Mouse (Mus musculus) ovary, adult 10 weeks (tissue): Measurements from ENCODE around the gene Hrk. TPM values are rescaled to one million over a fixed set of nuclear protein-coding genes. Genes with fewer than 3 reads are reported as not detected.

Experiments used
- polyA plus RNA-seq: library from polyadenylated mRNA; stranded (reverse); fragments of 350-450 nt; fragmentation: Illumina TruSeq; extraction: RNeasy Lipid Tissue Mini Kit (QIAGEN cat#74804); gene quantifications from one replicate; pipeline ENCODE4 v1.2.3, GENCODE M21; 2014

The Hrk gene
- 0.11 TPM for polyA plus RNA-seq

DNA sequence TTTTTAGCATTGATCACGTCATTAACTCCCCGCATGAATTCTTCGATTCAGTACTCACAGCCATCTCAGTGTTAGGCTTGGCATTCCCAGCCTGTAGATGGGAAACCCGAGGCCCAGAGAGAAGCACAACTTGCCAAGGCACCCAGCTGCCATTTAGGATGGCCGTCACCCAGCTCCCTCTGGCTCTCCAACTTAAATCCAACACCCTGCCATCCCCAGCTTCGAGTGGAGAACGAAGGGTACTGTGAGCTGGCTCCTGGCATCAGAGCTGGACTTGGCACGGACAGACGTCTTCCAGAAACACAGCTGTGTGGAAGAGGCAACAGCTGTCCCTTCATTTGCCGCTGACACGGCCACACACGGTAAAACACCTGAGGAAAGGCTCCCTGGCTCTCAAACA lies at the start of gene Hrk:
Gene Hrk (plus strand): TSS at position 68 of the 400 bp plus-strand sequence.

DNA sequence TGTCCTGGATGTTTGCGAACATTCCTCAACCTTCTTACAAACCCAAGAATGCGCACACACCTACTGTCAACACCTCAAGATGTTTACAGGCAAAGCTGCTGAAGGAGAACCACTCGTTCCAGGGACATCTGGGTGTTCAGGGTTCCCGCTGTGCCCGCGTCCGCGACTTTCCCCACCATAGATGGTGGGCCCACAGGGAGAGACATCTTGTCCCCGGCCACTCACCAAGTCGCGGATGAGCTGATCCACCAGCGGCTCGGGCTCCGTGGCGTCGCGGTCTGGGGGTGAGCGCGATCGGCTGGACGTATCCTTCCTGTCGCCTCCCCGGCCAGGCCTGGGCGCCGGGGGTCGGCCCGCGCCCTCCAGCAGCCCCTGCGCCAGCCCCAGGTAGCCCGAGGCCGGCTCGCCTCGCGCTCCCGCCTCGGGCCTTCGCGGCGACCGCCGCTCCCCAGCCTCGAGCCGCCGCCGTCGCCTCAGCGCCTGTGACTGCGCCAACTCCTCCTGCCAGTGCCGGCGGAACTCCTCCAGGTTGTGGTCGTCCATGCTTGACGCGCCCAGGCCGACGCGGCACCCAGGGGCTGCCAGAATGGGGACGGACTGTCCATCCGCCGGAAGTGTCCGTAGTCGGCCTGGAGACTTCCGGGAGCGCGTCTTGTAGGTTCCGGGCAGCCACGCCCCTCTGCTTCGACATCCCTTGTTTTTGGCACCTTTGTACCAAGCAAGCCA lies 9.4 kb upstream of the Hrk start, which contains the start of gene Fbxw8:
Gene Fbxw8 (minus strand): TSS at position 626 of the 726 bp plus-strand sequence.

Other genes with a start within 250 kb of the Hrk start
- 40.3 TPM for gene Fbxo21, start 187.9 kb upstream of the Hrk start, polyA plus RNA-seq
- gene Tesc, start 136.9 kb upstream of the Hrk start, polyA plus RNA-seq = not detected
- gene Fbxw8, start 9.2 kb upstream of the Hrk start, polyA plus RNA-seq = 1.3 TPM
- not detected for gene Rnft2, start 80.5 kb downstream of the Hrk start, polyA plus RNA-seq
- 5.1 TPM for gene 2410131K14Rik, start 80.6 kb downstream of the Hrk start, polyA plus RNA-seq